Mouse (Mus musculus) G1E (cell line): ENCODE measurements around the gene Asic2.

Experiments
- CTCF ChIP-seq: IDR thresholded peaks from 2 replicates; pipeline ENCODE4 v1.5.1; 2012; ENCODE audit warnings: low read depth, low read length, inconsistent platforms, mixed read lengths
- GATA1 ChIP-seq: IDR thresholded peaks from 2 replicates; pipeline ENCODE4 v1.6.1; 2012; ENCODE audit warnings: borderline replicate concordance, low read length, inconsistent platforms, mixed read lengths
- POLR2AphosphoS5 ChIP-seq: IDR thresholded peaks from 2 replicates; pipeline ENCODE4 v1.6.1; 2012; ENCODE audit warnings: low read depth, low read length, inconsistent platforms; ENCODE audit not compliant: insufficient replicate concordance
- TAL1 ChIP-seq: conservative IDR thresholded peaks from 2 replicates; pipeline ENCODE4 v1.6.1; 2012; ENCODE audit warnings: low read depth, low read length, inconsistent platforms, mixed read lengths

GRCm38 (mm10) chr11:81220786-81221185 lies 747.5 kb downstream of the Asic2 start:
- TF ChIP-seq CTCF (no peak), POLR2AphosphoS5 (no peak), TAL1 (no peak), GATA1 (no peak)
